Mouse (Mus musculus) forebrain, embryonic 11.5 days (tissue): ENCODE data around the gene Tmem200b. TPM values are rescaled to one million over a fixed set of nuclear protein-coding genes. Genes with fewer than 3 reads are reported as not detected.

Source experiments
- ATAC-seq: fragments of 200-750 bp; cut with Nextera tagmentation; replicated peaks from 2 replicates; pipeline ENCODE4 v1.8.0; 2017; ENCODE audit warnings: moderate TSS enrichment; ENCODE audit not compliant: low FRiP score
- DNase-seq: peaks from one replicate; pipeline ENCODE4 v3.0.0-alpha.2; 2017; ENCODE audit warnings: low spot score
- H3K27ac ChIP-seq: fragments of 300-500 bp; sonication (generic); 2 replicates; pipeline ENCODE4 v1.5.1; 2014; ENCODE audit warnings: low read depth, low read length
- H3K27me3 ChIP-seq: fragments of 300-500 bp; sonication (generic); 2 replicates; pipeline ENCODE4 v1.6.1; 2014; ENCODE audit warnings: mild to moderate bottlenecking, low read length, mixed read lengths; ENCODE audit not compliant: control insufficient read depth, insufficient read depth
- H3K36me3 ChIP-seq: fragments of 300-500 bp; sonication (generic); 2 replicates; pipeline ENCODE4 v1.6.1; 2014; ENCODE audit warnings: mild to moderate bottlenecking, low read length, moderate library complexity, mixed read lengths; ENCODE audit not compliant: control insufficient read depth, insufficient read depth
- H3K4me1 ChIP-seq: fragments of 300-500 bp; sonication (generic); replicated peaks from 2 replicates; pipeline ENCODE4 v1.6.1; 2014; ENCODE audit warnings: low read length, mixed read lengths; ENCODE audit not compliant: control insufficient read depth, insufficient read depth
- H3K4me2 ChIP-seq: fragments of 300-500 bp; sonication (generic); 2 replicates; pipeline ENCODE4 v1.6.1; 2014; ENCODE audit warnings: low read depth, mild to moderate bottlenecking, low read length, moderate library complexity, mixed read lengths; ENCODE audit not compliant: severe bottlenecking
- H3K4me3 ChIP-seq: fragments of 300-500 bp; sonication (generic); 2 replicates; pipeline ENCODE4 v1.5.1; 2014; ENCODE audit warnings: low read depth, low read length
- H3K9ac ChIP-seq: fragments of 300-500 bp; sonication (generic); 2 replicates; pipeline ENCODE4 v1.6.1; 2014; ENCODE audit warnings: low read length
- H3K9me3 ChIP-seq: fragments of 300-500 bp; sonication (generic); 2 replicates; pipeline ENCODE4 v1.6.1; 2016; ENCODE audit warnings: low read length, mixed read lengths; ENCODE audit not compliant: control insufficient read depth
- WGBS: fragments of 180-500 bp; shearing (Covaris S2); extraction: QIAGEN DNeasy Blood & Tissue Kit; methylation state at CpG from one replicate; pipeline ENCODE4 v1.1.7; 2014; 5-methylcytosine and 5-hydroxymethylcytosine counted together
- polyA plus RNA-seq: library from polyadenylated mRNA; unstranded; fragments of >200 nt; fragmentation: Nextera tagmentation; extraction: Ambion mirVana; gene quantifications from 2 replicates; pipeline ENCODE4 v1.2.1, GENCODE M21; 2014

Tmem200b gene
- polyA plus RNA-seq, 1 experiment from 2014 or later: 1.2 TPM

DNA sequence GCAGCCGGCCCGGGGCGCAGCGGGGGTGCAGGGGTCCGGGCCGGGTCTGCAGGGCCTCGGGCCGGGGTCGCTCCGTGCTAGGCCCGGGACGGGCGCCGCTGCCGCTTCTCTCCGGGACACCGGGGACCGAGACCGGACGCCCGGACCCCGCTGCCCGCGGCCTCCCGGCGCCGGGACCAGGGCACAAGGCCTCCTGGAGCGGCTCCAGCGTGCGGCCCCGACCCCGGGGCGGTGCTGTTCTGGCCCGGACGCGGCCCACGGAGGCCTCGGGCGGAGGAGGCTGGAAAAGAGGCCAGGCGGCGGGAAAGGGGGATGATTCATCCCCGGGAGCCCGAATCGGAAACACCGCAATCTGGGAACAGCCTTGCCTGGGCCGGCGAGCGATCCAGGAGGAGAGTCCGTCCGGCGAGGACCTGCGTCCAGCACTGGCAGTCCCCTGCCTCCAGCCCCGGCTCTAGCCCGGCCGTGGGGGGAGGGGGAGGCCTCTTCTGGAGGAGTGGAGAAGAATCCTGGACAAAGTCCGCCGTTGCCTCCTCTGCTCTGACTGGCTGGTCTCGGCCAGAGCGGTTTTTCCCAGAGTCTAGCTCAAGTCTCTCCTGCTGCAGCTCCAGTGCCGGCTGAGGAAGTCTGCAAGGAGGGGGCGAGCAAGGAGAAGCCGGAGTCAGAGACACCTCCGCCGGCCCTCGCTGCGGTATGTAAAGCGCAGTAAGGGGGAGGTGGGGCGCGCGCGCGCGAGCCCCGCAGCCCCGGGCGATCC lies 798 bp upstream of the Tmem200b start:
- under 1% methylated on average over 66 of the region's 76 CpGs for WGBS
- ATAC-seq: no peak

DNA sequence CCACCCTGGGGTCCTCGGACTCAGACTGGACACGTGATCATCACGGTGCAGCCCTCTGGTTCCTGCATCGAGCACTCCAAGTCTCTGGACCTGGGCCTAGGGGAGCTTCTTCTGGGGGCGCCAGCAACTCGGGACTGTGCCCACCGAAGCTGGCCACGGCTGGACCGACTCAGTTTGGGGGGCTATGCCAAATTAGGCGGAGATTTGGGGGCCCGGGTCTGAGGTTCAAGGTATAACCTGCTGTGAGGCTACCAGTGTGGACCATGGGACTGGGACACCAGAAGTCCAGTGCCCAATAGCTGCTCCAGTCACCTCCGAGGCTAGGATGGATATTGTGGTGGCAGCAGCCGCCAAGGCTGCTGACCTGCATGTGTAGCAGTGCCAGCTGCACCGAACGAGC lies 833 bp downstream of the Tmem200b start:
- no peak for DNase-seq
- 55% methylated on average over 15 of the region's 15 CpGs for WGBS
- peak overlapping the region; percentile 41 for H3K4me3 ChIP-seq

More for the DNA sequence above, 798 bp upstream of the Tmem200b start:
- Histone ChIP-seq H3K27me3 (peaks cover 81% of the 10 kb centered on the region), H3K36me3 (no peaks in the 10 kb centered on the region; the same call in 1 of the 2 replicates), H3K27ac (peak overlapping the region; percentile 53; the same call in 1 of the 2 replicates), H3K9me3 (no peaks in the 10 kb centered on the region), H3K9ac (peak overlapping the region; percentile 37), H3K4me2 (peak overlapping the region; percentile 68), H3K4me3 (peak overlapping the region; percentile 41), H3K4me1 (peaks cover 26% of the 10 kb centered on the region)
- peak; percentile 81 for DNase-seq

DNA sequence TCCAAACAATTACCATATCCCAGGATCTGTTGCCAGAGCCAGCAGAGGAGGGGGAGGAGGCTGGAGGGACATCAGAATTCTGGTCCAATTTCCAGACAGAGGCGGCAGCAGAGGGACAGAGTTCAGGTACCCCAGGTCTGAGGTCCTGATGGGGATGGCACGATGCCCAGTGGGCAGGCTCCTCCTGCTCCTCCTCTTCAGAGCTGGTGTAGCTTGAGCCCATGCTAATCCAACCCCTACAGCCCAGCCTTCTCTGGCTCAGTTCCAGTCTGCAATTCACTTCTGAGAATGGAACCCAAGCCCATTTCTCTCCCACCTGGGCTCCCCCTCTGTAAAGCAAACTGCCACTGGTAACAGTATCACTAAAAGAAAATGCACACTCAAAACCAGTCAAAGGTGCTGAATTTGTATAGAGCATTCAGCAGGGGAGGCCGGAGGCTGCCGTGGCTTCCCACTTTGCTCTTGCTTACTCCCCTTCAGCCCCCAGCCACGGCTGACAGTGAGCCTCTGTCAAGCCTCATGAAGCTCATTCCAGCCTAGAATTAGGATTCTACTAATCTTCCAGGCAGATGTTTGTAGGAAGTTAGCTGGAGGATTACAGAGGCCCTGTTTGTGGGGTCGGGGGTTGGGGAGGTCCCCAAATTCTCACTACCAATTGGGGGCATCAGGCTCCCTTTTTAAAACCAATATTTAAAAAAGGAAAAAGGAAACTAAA lies 2.7 kb downstream of the Tmem200b start:
- H3K4me2 ChIP-seq: no peak overlapping the region
- H3K4me1 ChIP-seq: peaks cover 23% of the 10 kb centered on the region
- H3K36me3 ChIP-seq: peaks cover 5% of the 10 kb centered on the region; the same call in 1 of the 2 replicates
- H3K4me3 ChIP-seq: no peak overlapping the region
- H3K27me3 ChIP-seq: peaks cover 48% of the 10 kb centered on the region
- no peaks in the 10 kb centered on the region for H3K9me3 ChIP-seq
- H3K27ac ChIP-seq: no peak overlapping the region
- ATAC-seq (no peak), DNase-seq (no peak)
- H3K9ac ChIP-seq: no peak overlapping the region
- WGBS: 69% methylated on average over 6 of the region's 6 CpGs

More for the DNA sequence above, 833 bp downstream of the Tmem200b start:
- Histone ChIP-seq H3K27ac (no peak overlapping the region), H3K9me3 (no peaks in the 10 kb centered on the region), H3K9ac (no peak overlapping the region), H3K4me2 (peak overlapping the region; percentile 68), H3K36me3 (peaks cover 4% of the 10 kb centered on the region; the same call in 1 of the 2 replicates), H3K4me1 (peaks cover 23% of the 10 kb centered on the region), H3K27me3 (peaks cover 65% of the 10 kb centered on the region)
- ATAC-seq: no peak

DNA sequence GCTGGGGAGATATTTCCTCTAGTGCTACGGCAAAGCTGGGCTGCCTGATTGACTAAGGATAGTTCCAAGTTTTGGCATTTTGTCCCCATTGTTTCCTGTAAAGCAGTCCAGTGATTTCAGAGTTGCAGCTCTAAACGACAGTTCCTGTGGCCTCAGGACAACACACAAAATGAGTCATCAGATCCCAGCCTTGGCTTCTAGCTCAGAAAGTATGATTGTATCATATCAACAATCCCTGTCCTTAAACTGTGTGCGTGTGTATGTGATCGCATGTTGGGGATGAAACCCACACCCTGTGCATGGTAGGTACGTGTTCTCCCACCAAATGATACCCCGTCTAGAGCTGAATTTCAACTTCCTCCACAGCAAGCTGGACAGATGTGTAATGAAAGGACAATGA lies 7.6 kb downstream of the Tmem200b start:
- Histone ChIP-seq H3K36me3 (peaks cover 9% of the 10 kb centered on the region; the same call in 1 of the 2 replicates), H3K4me2 (no peak overlapping the region), H3K27ac (no peak overlapping the region), H3K4me3 (no peak overlapping the region), H3K27me3 (peaks cover under 1% of the 10 kb centered on the region; the same call in 1 of the 2 replicates), H3K9ac (no peak overlapping the region), H3K9me3 (no peaks in the 10 kb centered on the region), H3K4me1 (no peaks in the 10 kb centered on the region)
- WGBS: 92% methylated on average over 6 of the region's 6 CpGs
- no peak for ATAC-seq
- DNase-seq: no peak

DNA sequence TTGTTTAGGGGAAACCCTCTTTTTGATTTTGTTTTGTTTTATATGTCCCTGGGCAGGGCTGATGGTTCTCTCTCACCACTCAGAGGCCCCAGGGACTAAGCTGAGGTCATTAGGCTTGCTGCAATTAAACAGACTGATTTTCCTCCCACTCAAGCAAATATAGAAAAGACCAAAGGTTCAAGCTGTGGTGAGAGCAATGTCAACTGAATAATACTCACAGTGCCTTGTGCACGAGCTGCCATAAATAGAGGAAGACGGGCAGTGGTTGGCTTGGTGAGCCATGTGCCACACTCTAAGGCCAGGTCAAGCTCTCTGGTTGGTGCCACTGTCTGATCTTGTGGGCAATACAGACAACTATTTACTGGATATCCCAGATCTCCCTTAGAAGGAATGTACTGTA lies 17.9 kb downstream of the Tmem200b start:
- H3K27me3 ChIP-seq: no peaks in the 10 kb centered on the region
- H3K4me1 ChIP-seq: no peaks in the 10 kb centered on the region
- H3K4me2 ChIP-seq: no peak overlapping the region
- H3K27ac ChIP-seq: no peak overlapping the region
- ATAC-seq: no peak
- H3K36me3 ChIP-seq: no peaks in the 10 kb centered on the region; the same call in 1 of the 2 replicates
- WGBS: 92% methylated on average over 2 of the region's 2 CpGs
- no peak overlapping the region for H3K4me3 ChIP-seq
- no peaks in the 10 kb centered on the region for H3K9me3 ChIP-seq
- H3K9ac ChIP-seq: no peak overlapping the region
- no peak for DNase-seq

DNA sequence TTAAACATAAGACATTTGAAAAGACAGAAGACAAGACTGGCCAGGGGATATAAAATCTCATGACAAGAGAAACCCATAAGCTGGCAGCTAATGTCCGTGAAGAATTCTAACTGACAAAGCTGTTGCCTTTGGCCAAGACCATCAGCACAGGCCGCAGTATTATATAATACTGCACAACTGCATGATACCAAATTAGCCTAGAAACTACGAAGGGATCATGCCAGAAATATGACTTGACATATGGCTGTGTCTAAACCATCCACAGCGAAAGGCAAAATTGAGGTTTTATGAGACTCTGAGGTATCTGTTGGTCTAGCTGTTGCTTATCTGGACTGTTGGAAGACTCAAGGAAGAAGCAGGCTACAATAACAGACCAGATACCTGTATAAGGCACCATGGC lies 19.3 kb downstream of the Tmem200b start:
- DNase-seq (no peak), ATAC-seq (no peak)
- no peaks in the 10 kb centered on the region for H3K27me3 ChIP-seq
- no peak overlapping the region for H3K4me3 ChIP-seq
- WGBS: 94% methylated on average over 4 of the region's 4 CpGs
- no peaks in the 10 kb centered on the region for H3K36me3 ChIP-seq
- no peaks in the 10 kb centered on the region for H3K4me1 ChIP-seq
- H3K9ac ChIP-seq: no peak overlapping the region
- H3K27ac ChIP-seq: no peak overlapping the region
- H3K9me3 ChIP-seq: no peaks in the 10 kb centered on the region
- H3K4me2 ChIP-seq: no peak overlapping the region

DNA sequence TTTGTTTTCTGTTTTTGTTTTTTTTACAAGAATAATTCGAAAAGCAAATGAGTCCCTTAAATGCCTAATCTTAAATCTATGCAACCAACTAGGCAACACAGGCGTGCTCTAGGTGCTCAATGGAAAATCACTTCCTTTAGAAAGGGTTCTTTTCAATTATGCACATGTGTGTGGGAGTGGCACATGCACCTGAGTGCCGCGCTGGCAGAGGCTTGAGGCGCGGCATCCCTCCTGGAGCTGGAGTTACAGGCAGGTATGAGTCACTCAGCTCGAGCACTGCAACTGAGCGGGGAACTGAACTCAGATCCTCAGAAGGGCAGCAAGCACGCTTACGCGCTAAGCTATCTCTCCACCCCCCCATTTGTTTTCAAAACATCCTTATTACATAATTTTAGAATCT lies 26.3 kb downstream of the Tmem200b start:
- Histone ChIP-seq H3K4me2 (no peak overlapping the region), H3K4me1 (peaks cover 7% of the 10 kb centered on the region; the same call in 1 of the 2 replicates), H3K27me3 (no peaks in the 10 kb centered on the region), H3K9ac (no peak overlapping the region), H3K36me3 (no peaks in the 10 kb centered on the region), H3K27ac (no peak overlapping the region), H3K9me3 (no peaks in the 10 kb centered on the region), H3K4me3 (no peak overlapping the region)
- ATAC-seq (no peak), DNase-seq (no peak)
- 91% methylated on average over 11 of the region's 11 CpGs for WGBS

DNA sequence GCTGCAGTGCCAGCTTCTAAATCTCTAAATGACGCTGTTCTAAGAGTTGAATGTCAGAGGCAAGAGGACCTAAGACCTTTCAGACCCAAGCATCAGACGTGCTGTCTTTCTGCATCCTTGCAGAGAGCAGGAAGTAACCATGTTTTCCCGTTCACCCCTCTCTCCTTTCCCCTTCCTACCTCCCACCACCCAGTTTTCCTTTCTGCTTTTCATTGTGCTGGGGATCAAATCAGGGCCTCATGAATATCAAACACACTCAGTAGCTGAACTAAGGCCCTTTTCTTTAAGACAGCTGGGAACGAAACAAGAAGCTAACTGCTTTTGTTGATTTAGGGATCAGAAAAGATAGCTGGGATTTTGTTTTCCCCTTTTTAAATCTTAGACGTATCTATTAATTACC lies 28.3 kb downstream of the Tmem200b start:
- DNase-seq (no peak), ATAC-seq (no peak)
- H3K9ac ChIP-seq: no peak overlapping the region
- H3K4me3 ChIP-seq: no peak overlapping the region
- no peaks in the 10 kb centered on the region for H3K27me3 ChIP-seq
- no peak overlapping the region for H3K27ac ChIP-seq
- 23% methylated on average over 5 of the region's 5 CpGs for WGBS
- peaks cover 7% of the 10 kb centered on the region; the same call in 1 of the 2 replicates for H3K4me1 ChIP-seq
- no peaks in the 10 kb centered on the region for H3K9me3 ChIP-seq
- no peak overlapping the region for H3K4me2 ChIP-seq
- H3K36me3 ChIP-seq: no peaks in the 10 kb centered on the region
